Mouse (Mus musculus) hindbrain, embryonic 12.5 days (tissue): ENCODE measurements around the gene Gm5773. TPM values are rescaled to one million over a fixed set of nuclear protein-coding genes. Genes with fewer than 3 reads are reported as not detected.
"Not testable (repeated sequence)": the region's sequence is repeated elsewhere in the genome, so short reads cannot be mapped to it uniquely, and the experiment has no call there.

ENCODE experiments used
- ATAC-seq: fragments of 200-750 bp; cut with Nextera tagmentation; 2 replicates; pipeline ENCODE4 v1.8.0; 2017; ENCODE audit warnings: moderate TSS enrichment; ENCODE audit not compliant: low FRiP score
- H3K27ac ChIP-seq: fragments of 300-500 bp; sonication (generic); 2 replicates; pipeline ENCODE4 v1.5.1; 2016; ENCODE audit warnings: mild to moderate bottlenecking
- H3K27me3 ChIP-seq: fragments of 300-500 bp; sonication (generic); 2 replicates; pipeline ENCODE4 v1.6.1; 2016; ENCODE audit warnings: mild to moderate bottlenecking
- H3K36me3 ChIP-seq: fragments of 300-500 bp; sonication (generic); 2 replicates; pipeline ENCODE4 v1.6.1; 2016; ENCODE audit warnings: mild to moderate bottlenecking
- H3K4me1 ChIP-seq: fragments of 300-500 bp; sonication (generic); 2 replicates; pipeline ENCODE4 v1.6.1; 2016
- H3K4me2 ChIP-seq: fragments of 300-500 bp; sonication (generic); replicated peaks from 2 replicates; pipeline ENCODE4 v1.6.1; 2016; ENCODE audit warnings: mild to moderate bottlenecking
- H3K4me3 ChIP-seq: fragments of 300-500 bp; sonication (generic); 2 replicates; pipeline ENCODE4 v1.5.1; 2016; ENCODE audit warnings: mild to moderate bottlenecking
- H3K9ac ChIP-seq: fragments of 300-500 bp; sonication (generic); 2 replicates; pipeline ENCODE4 v1.6.1; 2016; ENCODE audit warnings: mild to moderate bottlenecking, moderate library complexity
- H3K9me3 ChIP-seq: fragments of 300-500 bp; sonication (generic); replicated peaks from 2 replicates; pipeline ENCODE4 v1.6.1; 2016; ENCODE audit warnings: mild to moderate bottlenecking
- WGBS: fragments of 180-500 bp; shearing (Covaris S2); methylation state at CpG from one replicate; pipeline ENCODE4 v1.1.7; 2016; 5-methylcytosine and 5-hydroxymethylcytosine counted together
- polyA plus RNA-seq: library from polyadenylated mRNA; unstranded; fragments of >200 nt; fragmentation: Nextera tagmentation; extraction: Ambion mirVana; gene quantifications from 2 replicates; pipeline ENCODE4 v1.2.1, GENCODE M21; 2016

Gm5773 gene
- polyA plus RNA-seq = not detected in 2 replicates

- ATAC-seq, H3K4me2 ChIP-seq, H3K4me1 ChIP-seq, H3K36me3 ChIP-seq, H3K9ac ChIP-seq, H3K4me3 ChIP-seq, H3K27me3 ChIP-seq, H3K9me3 ChIP-seq, H3K27ac ChIP-seq: not testable (repeated sequence)
- WGBS = 82% methylated on average over 1 of the region's 1 CpGs
These were observed at the start of gene Gm5773 for GRCm38 (mm10) chr3:93772700-93773099. TSS of gene Gm5773 (plus strand) at chr3:93773000.

GRCm38 (mm10) chr3:93745475-93745874 is 27.3 kb upstream of the Gm5773 start:
- H3K27ac ChIP-seq, H3K36me3 ChIP-seq, H3K9me3 ChIP-seq, H3K4me1 ChIP-seq, H3K9ac ChIP-seq, ATAC-seq, H3K27me3 ChIP-seq, H3K4me3 ChIP-seq, H3K4me2 ChIP-seq: not testable (repeated sequence)
- 86% methylated on average over 1 of the region's 1 CpGs for WGBS

- whole genome bisulfite sequencing = 92% methylated on average over 18 of the region's 18 CpGs
- not testable (repeated sequence) for H3K27ac ChIP-seq, H3K9ac ChIP-seq, H3K27me3 ChIP-seq, H3K4me1 ChIP-seq, H3K4me3 ChIP-seq, ATAC-seq, H3K9me3 ChIP-seq, H3K36me3 ChIP-seq, H3K4me2 ChIP-seq
These were observed 18.8 kb upstream of the Gm5773 start for GRCm38 (mm10) chr3:93754022-93754421.

GRCm38 (mm10) chr3:93796098-93796497 is 23.3 kb downstream of the Gm5773 start, which contains the start of gene Tdpoz4:
TSS of gene Tdpoz4 (plus strand) at chr3:93796398.
- not testable (repeated sequence) for H3K27ac ChIP-seq, H3K9ac ChIP-seq, H3K4me2 ChIP-seq, H3K4me3 ChIP-seq, H3K9me3 ChIP-seq, ATAC-seq, H3K4me1 ChIP-seq, H3K27me3 ChIP-seq, H3K36me3 ChIP-seq

- not testable (repeated sequence) for H3K9ac ChIP-seq, H3K4me1 ChIP-seq, H3K4me2 ChIP-seq, H3K27ac ChIP-seq, H3K9me3 ChIP-seq, H3K36me3 ChIP-seq, ATAC-seq, H3K27me3 ChIP-seq, H3K4me3 ChIP-seq
These were observed 40.5 kb downstream of the Gm5773 start for GRCm38 (mm10) chr3:93813341-93813740.

Other genes with a start within 250 kb of the Gm5773 start
- 233 and 244 TPM in 2 replicates for gene S100a10, start 217.9 kb upstream of the Gm5773 start, polyA plus RNA-seq
- not detected in 2 replicates for gene Tdpoz2, start 120.3 kb upstream of the Gm5773 start, polyA plus RNA-seq
- gene Tdpoz1, start 96.7 kb upstream of the Gm5773 start, polyA plus RNA-seq = not detected in 2 replicates
- not detected in 2 replicates for gene Gm37596, start 79.9 kb upstream of the Gm5773 start, polyA plus RNA-seq
- gene Tdpoz4, start 23.4 kb downstream of the Gm5773 start, polyA plus RNA-seq = not detected in 2 replicates
- not detected in 2 replicates for gene Tdpoz3, start 53.0 kb downstream of the Gm5773 start, polyA plus RNA-seq
- gene Gm9117, start 170.5 kb downstream of the Gm5773 start, polyA plus RNA-seq = not detected in 2 replicates
- not detected in 2 replicates for gene Tdpoz5, start 188.3 kb downstream of the Gm5773 start, polyA plus RNA-seq